Mouse (Mus musculus): Measurements from ENCODE around the gene Krtap1-3. TPM values are rescaled to one million over a fixed set of nuclear protein-coding genes. Genes with fewer than 3 reads are reported as not detected.
A peak's percentile ranks its signal among the peaks of the same experiment; 100 is the strongest.

The Krtap1-3 gene
- polyA plus RNA-seq, 1 experiment from 2014 or later: not detected

DNA sequence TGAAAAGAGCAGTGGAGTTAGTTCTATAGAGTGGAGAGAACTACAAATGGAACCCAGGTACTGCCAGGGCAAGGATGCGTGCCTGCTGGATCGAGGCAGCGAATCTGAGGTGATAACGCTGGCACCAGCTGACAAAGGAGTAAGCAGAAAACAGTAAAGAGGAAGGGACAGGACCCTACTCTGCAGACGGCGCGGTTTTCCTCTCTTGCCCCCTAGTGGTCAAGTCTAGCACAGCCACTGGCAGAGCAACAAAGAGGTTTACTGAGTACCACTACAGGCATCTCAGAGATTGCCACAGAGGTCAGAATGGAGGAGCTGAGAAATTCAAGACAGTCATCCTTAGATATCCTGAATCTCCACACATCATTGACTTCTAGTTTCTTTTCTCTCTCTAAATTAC is 17.0 kb downstream of the Krtap1-3 start:
- Histone ChIP-seq H3K27ac (ENCODE audit: low read length) (no peak overlapping the region), H3K4me3 (ENCODE audit: low read depth, low read length) (peak overlapping the region; percentile 7; the same call in 1 of the 2 replicates), H3K4me1 (ENCODE audit: control insufficient read depth, insufficient read depth, low read length) (no peaks in the 10 kb centered on the region), H3K27me3 (ENCODE audit: control insufficient read depth, insufficient read depth, low read depth, low read length) (no peaks in the 10 kb centered on the region), H3K4me2 (ENCODE audit: low read length) (peak overlapping the region; percentile 40), H3K9me3 (replicated peaks; ENCODE audit: control insufficient read depth, low read length, poor library complexity, severe bottlenecking) (no peaks in the 10 kb centered on the region), H3K9ac (ENCODE audit: low read depth, low read length) (no peak overlapping the region), H3K36me3 (ENCODE audit: control insufficient read depth, insufficient read depth, low read length) (no peaks in the 10 kb centered on the region)
- ATAC-seq: peak; percentile 51; the same call in 1 of the 2 replicates
- 1% methylated on average over 7 of the region's 7 CpGs for WGBS

DNA sequence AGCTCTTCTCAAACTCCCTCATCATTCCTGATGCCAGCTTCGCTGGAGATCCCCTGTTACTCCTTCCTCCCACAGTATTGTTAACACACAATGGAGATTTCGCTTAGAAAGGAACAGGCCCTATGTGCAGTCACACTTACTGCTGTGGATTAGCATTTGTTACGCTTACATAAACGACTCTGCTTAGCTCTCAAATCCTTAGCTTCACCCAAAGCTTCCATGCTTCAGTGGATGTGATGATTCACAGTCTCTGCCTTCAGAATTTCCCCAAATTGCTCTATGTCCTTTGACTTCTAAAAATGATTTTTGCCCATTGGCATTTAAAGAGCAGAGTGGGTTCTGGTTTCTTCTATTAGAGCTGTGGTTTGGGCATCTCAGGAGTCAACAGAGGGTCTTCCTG is 18.0 kb downstream of the Krtap1-3 start:
- Histone ChIP-seq H3K4me3 (ENCODE audit: low read depth, low read length) (no peak overlapping the region), H3K27me3 (ENCODE audit: control insufficient read depth, insufficient read depth, low read depth, low read length) (no peaks in the 10 kb centered on the region), H3K9me3 (replicated peaks; ENCODE audit: control insufficient read depth, low read length, poor library complexity, severe bottlenecking) (no peaks in the 10 kb centered on the region), H3K4me2 (ENCODE audit: low read length) (no peak overlapping the region), H3K27ac (ENCODE audit: low read length) (no peak overlapping the region), H3K36me3 (ENCODE audit: control insufficient read depth, insufficient read depth, low read length) (no peaks in the 10 kb centered on the region), H3K4me1 (ENCODE audit: control insufficient read depth, insufficient read depth, low read length) (no peaks in the 10 kb centered on the region), H3K9ac (ENCODE audit: low read depth, low read length) (no peak overlapping the region)
- no peak for ATAC-seq
- 14% methylated on average over 4 of the region's 4 CpGs for WGBS

DNA sequence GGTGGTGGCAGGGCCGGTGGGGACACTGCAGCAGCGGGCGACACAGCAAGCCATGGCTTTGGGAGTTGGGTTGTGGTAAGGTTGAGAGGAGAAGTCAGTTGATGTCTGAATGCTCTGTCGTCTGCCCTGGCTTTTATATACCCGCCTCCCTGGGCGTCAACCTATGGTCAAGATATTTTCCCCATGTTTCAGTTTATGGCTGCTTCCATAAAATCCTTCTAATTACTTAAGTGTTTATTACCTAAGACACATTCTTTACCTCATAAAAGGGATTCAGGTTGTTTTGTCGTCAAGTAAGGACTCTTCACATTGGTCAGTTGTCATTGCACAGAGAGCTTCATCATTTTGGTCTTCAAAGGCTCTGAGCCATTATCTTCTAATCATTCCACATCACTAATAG is 24.6 kb downstream of the Krtap1-3 start, which contains the start of gene Krtap3-1:
Gene Krtap3-1, minus strand, starts transcription at position 101 of the 400 bp plus-strand sequence.
- no peaks in the 10 kb centered on the region for H3K36me3 ChIP-seq (ENCODE audit: control insufficient read depth, insufficient read depth, low read length)
- H3K4me2 ChIP-seq (ENCODE audit: low read length): no peak within 1 kb of the TSS
- no peaks in the 10 kb centered on the region for H3K9me3 ChIP-seq (replicated peaks; ENCODE audit: control insufficient read depth, low read length, poor library complexity, severe bottlenecking)
- no peak for ATAC-seq
- H3K9ac ChIP-seq (ENCODE audit: low read depth, low read length): no peak within 1 kb of the TSS
- H3K27me3 ChIP-seq (ENCODE audit: control insufficient read depth, insufficient read depth, low read depth, low read length): no peaks in the 10 kb centered on the region
- 95% methylated on average over 7 of the region's 7 CpGs for WGBS
- no peak within 1 kb of the TSS for H3K27ac ChIP-seq (ENCODE audit: low read length)
- H3K4me1 ChIP-seq (ENCODE audit: control insufficient read depth, insufficient read depth, low read length): no peaks in the 10 kb centered on the region
- no peak within 1 kb of the TSS for H3K4me3 ChIP-seq (ENCODE audit: low read depth, low read length)

DNA sequence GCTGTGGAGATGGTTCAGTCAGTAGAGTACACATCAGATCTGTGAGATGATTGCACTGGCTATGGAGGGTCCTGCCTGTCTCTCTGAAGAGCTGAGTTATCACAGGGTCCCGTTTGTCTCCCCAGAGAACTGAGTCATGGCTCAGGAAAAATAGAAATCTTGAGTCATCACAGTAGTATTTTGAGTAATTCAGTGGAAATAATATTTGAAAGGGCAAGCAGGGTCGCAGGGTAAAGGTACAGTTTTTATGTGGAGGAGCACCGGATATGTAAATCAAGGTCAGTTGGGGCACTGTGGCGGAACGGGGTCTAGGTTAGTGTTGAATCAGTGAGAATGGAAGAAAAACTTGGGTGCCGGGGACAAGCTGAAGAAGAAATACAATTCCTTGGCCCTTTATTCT is 28.6 kb downstream of the Krtap1-3 start:
- Histone ChIP-seq H3K9me3 (replicated peaks; ENCODE audit: control insufficient read depth, low read length, poor library complexity, severe bottlenecking) (no peaks in the 10 kb centered on the region), H3K4me3 (ENCODE audit: low read depth, low read length) (no peak overlapping the region), H3K4me2 (ENCODE audit: low read length) (no peak overlapping the region), H3K27me3 (ENCODE audit: control insufficient read depth, insufficient read depth, low read depth, low read length) (no peaks in the 10 kb centered on the region), H3K9ac (ENCODE audit: low read depth, low read length) (no peak overlapping the region), H3K27ac (ENCODE audit: low read length) (no peak overlapping the region), H3K36me3 (ENCODE audit: control insufficient read depth, insufficient read depth, low read length) (no peaks in the 10 kb centered on the region), H3K4me1 (ENCODE audit: control insufficient read depth, insufficient read depth, low read length) (no peaks in the 10 kb centered on the region)
- WGBS: 86% methylated on average over 6 of the region's 6 CpGs
- ATAC-seq: no peak

DNA sequence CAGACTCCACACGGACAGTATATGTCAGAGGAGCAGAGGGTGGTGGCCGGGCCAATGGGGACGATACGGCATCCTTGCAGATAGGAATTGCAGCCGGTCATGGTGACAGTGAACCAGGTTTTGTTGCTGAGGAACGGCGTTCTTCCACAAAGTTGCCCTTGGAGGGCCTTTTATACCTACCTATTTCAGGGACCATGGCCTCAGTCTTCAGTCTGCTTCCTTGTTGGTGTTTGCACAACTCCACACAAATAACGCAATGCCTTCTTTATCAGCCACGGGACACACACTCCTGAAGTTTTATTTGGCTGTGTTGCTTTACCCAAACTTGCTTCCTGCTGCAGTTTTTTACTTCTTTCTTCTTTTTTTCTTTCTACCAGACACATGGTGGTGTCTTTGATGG is 31.8 kb downstream of the Krtap1-3 start, which contains the start of gene Gm11939:
Gene Gm11939, minus strand, starts transcription at position 101 of the 400 bp plus-strand sequence.
- Histone ChIP-seq H3K9me3 (replicated peaks; ENCODE audit: control insufficient read depth, low read length, poor library complexity, severe bottlenecking) (no peaks in the 10 kb centered on the region), H3K27me3 (ENCODE audit: control insufficient read depth, insufficient read depth, low read depth, low read length) (no peaks in the 10 kb centered on the region), H3K27ac (ENCODE audit: low read length) (no peak within 1 kb of the TSS), H3K36me3 (ENCODE audit: control insufficient read depth, insufficient read depth, low read length) (no peaks in the 10 kb centered on the region), H3K4me1 (ENCODE audit: control insufficient read depth, insufficient read depth, low read length) (no peaks in the 10 kb centered on the region), H3K9ac (ENCODE audit: low read depth, low read length) (no peak within 1 kb of the TSS), H3K4me3 (ENCODE audit: low read depth, low read length) (no peak within 1 kb of the TSS), H3K4me2 (ENCODE audit: low read length) (no peak within 1 kb of the TSS)
- no peak for ATAC-seq
- WGBS: 94% methylated on average over 9 of the region's 9 CpGs

DNA sequence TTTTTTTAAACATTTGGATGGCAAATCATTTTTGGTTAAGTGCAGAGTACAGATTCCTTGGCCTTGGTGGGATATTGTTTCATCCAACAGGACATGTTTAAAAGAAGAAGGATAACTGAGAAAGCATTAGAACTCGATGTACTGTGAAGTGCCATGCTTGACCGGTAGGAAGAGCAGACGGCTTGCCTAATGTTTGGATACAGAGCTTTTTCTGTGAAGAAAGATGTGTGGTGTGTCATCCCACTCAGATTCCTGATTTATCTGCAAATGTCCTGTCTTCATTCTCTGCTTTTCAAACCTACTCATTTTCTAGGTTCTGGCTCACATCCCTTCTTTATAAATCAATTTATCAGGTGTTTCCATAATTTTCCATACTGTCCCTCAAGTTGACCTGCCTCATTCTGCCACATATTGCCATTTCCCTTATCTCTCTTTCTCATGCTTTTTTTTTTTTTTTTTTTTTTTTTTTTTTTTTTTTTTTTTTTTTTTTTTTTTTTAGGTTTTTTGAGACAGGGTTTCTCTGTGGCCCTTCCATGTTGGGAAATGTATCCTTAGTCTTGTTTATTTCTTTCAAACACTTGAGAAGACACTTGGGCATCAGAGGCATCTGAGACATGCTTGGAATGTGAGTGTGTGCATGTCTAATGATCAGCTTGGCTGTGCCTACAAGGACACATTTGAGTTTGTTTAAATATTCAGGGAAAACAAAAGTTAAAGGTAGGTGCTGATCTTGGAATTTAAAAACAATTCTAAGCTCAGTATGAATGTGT is 33.0 kb downstream of the Krtap1-3 start:
- no peaks in the 10 kb centered on the region for H3K4me1 ChIP-seq (ENCODE audit: control insufficient read depth, insufficient read depth, low read length)
- no peaks in the 10 kb centered on the region for H3K9me3 ChIP-seq (replicated peaks; ENCODE audit: control insufficient read depth, low read length, poor library complexity, severe bottlenecking)
- no peak overlapping the region for H3K9ac ChIP-seq (ENCODE audit: low read depth, low read length)
- H3K4me3 ChIP-seq (ENCODE audit: low read depth, low read length): no peak overlapping the region
- 92% methylated on average over 3 of the region's 3 CpGs for WGBS
- H3K36me3 ChIP-seq (ENCODE audit: control insufficient read depth, insufficient read depth, low read length): no peaks in the 10 kb centered on the region
- no peaks in the 10 kb centered on the region for H3K27me3 ChIP-seq (ENCODE audit: control insufficient read depth, insufficient read depth, low read depth, low read length)
- no peak for ATAC-seq
- H3K27ac ChIP-seq (ENCODE audit: low read length): no peak overlapping the region
- H3K4me2 ChIP-seq (ENCODE audit: low read length): no peak overlapping the region

DNA sequence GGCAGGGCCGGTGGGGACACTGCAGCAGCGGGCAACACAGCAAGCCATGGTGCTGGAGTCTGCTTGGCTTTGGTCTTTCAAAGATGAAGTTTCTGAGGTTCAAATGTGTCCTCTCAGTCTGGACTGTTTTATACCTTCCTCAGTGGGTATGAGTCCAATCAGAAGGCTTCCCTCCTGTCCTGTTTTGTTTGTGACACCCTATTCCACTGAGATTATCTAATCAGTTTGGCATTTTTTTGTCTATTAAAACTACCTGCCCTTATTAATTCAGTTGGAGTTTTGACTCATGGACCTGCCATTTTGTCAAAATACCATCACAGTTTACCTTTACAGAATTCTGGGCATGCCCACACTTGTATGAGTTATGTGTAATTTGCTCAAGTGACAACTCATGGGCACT is 34.4 kb downstream of the Krtap1-3 start, which contains the start of gene Krtap3-2:
Gene Krtap3-2, minus strand, starts transcription at position 101 of the 400 bp plus-strand sequence.
- H3K4me2 ChIP-seq (ENCODE audit: low read length): no peak within 1 kb of the TSS
- no peak within 1 kb of the TSS for H3K9ac ChIP-seq (ENCODE audit: low read depth, low read length)
- no peak within 1 kb of the TSS for H3K4me3 ChIP-seq (ENCODE audit: low read depth, low read length)
- 92% methylated on average over 2 of the region's 2 CpGs for WGBS
- no peak for ATAC-seq
- no peaks in the 10 kb centered on the region for H3K4me1 ChIP-seq (ENCODE audit: control insufficient read depth, insufficient read depth, low read length)
- no peaks in the 10 kb centered on the region for H3K9me3 ChIP-seq (replicated peaks; ENCODE audit: control insufficient read depth, low read length, poor library complexity, severe bottlenecking)
- no peaks in the 10 kb centered on the region for H3K36me3 ChIP-seq (ENCODE audit: control insufficient read depth, insufficient read depth, low read length)
- no peaks in the 10 kb centered on the region for H3K27me3 ChIP-seq (ENCODE audit: control insufficient read depth, insufficient read depth, low read depth, low read length)
- no peak within 1 kb of the TSS for H3K27ac ChIP-seq (ENCODE audit: low read length)

DNA sequence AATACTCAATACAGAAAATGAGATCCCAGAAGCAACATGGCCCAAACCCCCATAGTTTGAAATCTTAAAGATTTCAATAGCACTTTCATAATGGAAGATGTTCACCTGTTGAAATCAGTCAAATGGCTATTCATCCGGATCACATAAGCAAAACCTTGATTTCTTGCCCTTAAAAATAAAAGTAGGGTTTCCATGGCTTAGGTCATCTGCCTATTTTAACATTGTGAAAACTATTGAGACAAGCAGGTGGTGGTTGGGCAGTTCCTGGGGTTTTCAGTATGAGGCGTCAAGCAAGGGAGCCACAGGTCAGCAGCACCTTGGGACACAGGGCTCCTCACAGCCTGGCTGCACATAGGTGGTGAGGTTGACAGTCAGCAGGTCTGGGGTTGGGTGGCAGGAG is 34.9 kb downstream of the Krtap1-3 start:
- H3K4me2 ChIP-seq (ENCODE audit: low read length): no peak overlapping the region
- H3K4me3 ChIP-seq (ENCODE audit: low read depth, low read length): no peak overlapping the region
- H3K9ac ChIP-seq (ENCODE audit: low read depth, low read length): no peak overlapping the region
- no peaks in the 10 kb centered on the region for H3K9me3 ChIP-seq (replicated peaks; ENCODE audit: control insufficient read depth, low read length, poor library complexity, severe bottlenecking)
- no peaks in the 10 kb centered on the region for H3K4me1 ChIP-seq (ENCODE audit: control insufficient read depth, insufficient read depth, low read length)
- no peak overlapping the region for H3K27ac ChIP-seq (ENCODE audit: low read length)
- H3K27me3 ChIP-seq (ENCODE audit: control insufficient read depth, insufficient read depth, low read depth, low read length): no peaks in the 10 kb centered on the region
- WGBS: 87% methylated on average over 2 of the region's 2 CpGs
- no peaks in the 10 kb centered on the region for H3K36me3 ChIP-seq (ENCODE audit: control insufficient read depth, insufficient read depth, low read length)
- ATAC-seq: no peak

DNA sequence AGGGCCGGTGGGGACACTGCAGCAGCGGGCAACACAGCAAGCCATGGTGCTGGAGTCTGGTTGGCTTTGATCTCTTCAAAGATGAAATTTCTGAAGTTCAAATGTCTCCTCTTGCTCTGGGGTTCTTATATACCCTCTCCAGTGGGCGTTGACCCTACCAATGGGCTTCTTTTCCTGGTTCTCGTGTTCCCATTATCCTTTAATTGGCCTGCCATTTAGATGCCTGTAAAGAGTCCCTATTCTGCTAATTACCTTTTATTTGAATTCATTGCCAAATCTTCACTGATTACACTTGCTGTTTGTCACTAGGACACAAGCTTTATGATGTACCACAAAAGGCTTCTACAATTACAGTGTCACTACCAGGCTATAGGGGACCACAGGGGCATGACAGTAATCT is 40.4 kb downstream of the Krtap1-3 start, which contains the start of gene Krtap3-3:
Gene Krtap3-3, minus strand, starts transcription at position 101 of the 400 bp plus-strand sequence.
- WGBS: 69% methylated on average over 3 of the region's 4 CpGs
- Histone ChIP-seq H3K36me3 (ENCODE audit: control insufficient read depth, insufficient read depth, low read length) (no peaks in the 10 kb centered on the region), H3K4me1 (ENCODE audit: control insufficient read depth, insufficient read depth, low read length) (no peaks in the 10 kb centered on the region), H3K27ac (ENCODE audit: low read length) (no peak within 1 kb of the TSS), H3K9me3 (replicated peaks; ENCODE audit: control insufficient read depth, low read length, poor library complexity, severe bottlenecking) (no peaks in the 10 kb centered on the region), H3K9ac (ENCODE audit: low read depth, low read length) (no peak within 1 kb of the TSS), H3K27me3 (ENCODE audit: control insufficient read depth, insufficient read depth, low read depth, low read length) (no peaks in the 10 kb centered on the region), H3K4me2 (ENCODE audit: low read length) (no peak within 1 kb of the TSS), H3K4me3 (ENCODE audit: low read depth, low read length) (no peak within 1 kb of the TSS)
- no peak for ATAC-seq
